Mouse (Mus musculus) spleen, adult 2 months (tissue): ENCODE measurements at regions not wholly inside any gene's neighbourhood (a gene's known extent, or its start where the extent isn't known, plus 50 kb on each side); places are given as distances from the start of the nearest gene placed in this dataset.

Experiments
- CTCF ChIP-seq: fragments of 200-500 bp; IDR thresholded peaks from 2 replicates; pipeline ENCODE4 v1.5.1; 2011; ENCODE audit warnings: mild to moderate bottlenecking, inconsistent platforms; ENCODE audit not compliant: insufficient read depth, insufficient read length, insufficient replicate concordance; ENCODE audit errors: extremely low read depth
- POLR2A ChIP-seq: fragments of 200-500 bp; IDR thresholded peaks from 2 replicates; pipeline ENCODE4 v1.6.1; 2011; ENCODE audit warnings: low read depth, low read length, inconsistent platforms

DNA sequence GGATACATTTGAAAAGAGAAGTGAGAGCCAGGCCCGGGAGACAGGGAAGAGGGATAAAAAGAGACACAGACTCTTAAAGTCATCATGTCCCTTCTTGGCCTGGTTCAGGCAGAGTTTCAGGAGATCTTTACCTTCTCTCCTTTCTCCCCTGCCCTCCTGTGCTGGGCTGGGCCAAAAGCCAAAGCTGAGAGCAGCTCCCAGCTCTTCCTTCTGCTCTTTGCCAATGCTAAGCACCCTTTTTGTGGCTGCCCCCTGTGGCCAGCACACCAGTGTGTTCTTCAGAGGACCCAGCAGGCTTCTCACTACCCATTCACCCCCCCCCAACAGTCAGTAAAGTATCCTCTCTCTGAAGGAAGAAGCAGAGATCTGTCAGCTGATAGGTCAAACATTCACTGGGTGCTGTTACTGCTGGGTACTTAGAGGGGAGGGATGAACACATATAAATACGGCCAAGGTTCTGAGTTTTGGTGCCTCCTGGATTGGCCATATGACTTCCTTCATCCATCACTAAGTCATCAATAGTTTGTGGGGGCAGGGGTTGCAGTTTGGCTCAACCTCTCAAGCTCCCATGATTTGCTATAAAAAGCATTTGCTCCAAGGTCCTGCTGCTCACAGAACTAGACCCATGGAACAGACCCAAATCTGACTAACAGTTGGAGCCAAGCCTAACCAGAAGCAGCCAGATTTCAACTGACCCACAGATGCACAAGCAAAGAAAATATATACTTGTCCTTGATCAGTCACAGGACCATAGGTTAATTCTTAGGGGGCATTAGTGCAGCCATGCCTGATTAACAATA, 87.7 kb upstream of the Spdye4c start:
- TF ChIP-seq CTCF, result no peak
- no peak for TF ChIP-seq POLR2A
